Mouse (Mus musculus) cerebellum, adult 2 months (tissue): ENCODE data around the gene Ctbp2.

ENCODE experiments used
- CTCF ChIP-seq: fragments of 200-500 bp; IDR thresholded peaks from 2 replicates; pipeline ENCODE4 v1.5.1; 2011; ENCODE audit warnings: low read depth, mild to moderate bottlenecking, control low read depth, low read length, moderate library complexity, borderline replicate concordance; ENCODE audit not compliant: insufficient read depth
- POLR2A ChIP-seq: fragments of 200-500 bp; IDR thresholded peaks from 2 replicates; pipeline ENCODE4 v1.6.1; 2011; ENCODE audit warnings: low read length, control low read depth, borderline replicate concordance; ENCODE audit not compliant: insufficient read depth

GRCm38 (mm10) chr7:133044721-133045120 is 79.4 kb downstream of the Ctbp2 start:
- no peak for TF ChIP-seq CTCF
- TF ChIP-seq POLR2A = no peak
